Mouse (Mus musculus) forebrain, postnatal 0 days (tissue): Measurements from ENCODE around the gene Alk. TPM values are rescaled to one million over a fixed set of nuclear protein-coding genes. Genes with fewer than 3 reads are reported as not detected.

Experiments used
- ATAC-seq: fragments of 200-750 bp; cut with Nextera tagmentation; 2 replicates; pipeline ENCODE4 v1.8.0; 2017; ENCODE audit warnings: mild to moderate bottlenecking, moderate library complexity
- DNase-seq: peaks from one replicate; pipeline ENCODE4 v3.0.0-alpha.2; 2015
- H3K27ac ChIP-seq: fragments of 300-500 bp; sonication (generic); 2 replicates; pipeline ENCODE4 v1.5.1; 2014; ENCODE audit warnings: low read depth, mild to moderate bottlenecking, antibody characterized with exemption, low read length, moderate library complexity, mixed read lengths
- H3K27me3 ChIP-seq: fragments of 300-500 bp; sonication (generic); 2 replicates; pipeline ENCODE4 v1.6.1; 2014; ENCODE audit warnings: mild to moderate bottlenecking, low read length, mixed read lengths; ENCODE audit not compliant: insufficient read depth
- H3K36me3 ChIP-seq: fragments of 300-500 bp; sonication (generic); 2 replicates; pipeline ENCODE4 v1.6.1; 2014; ENCODE audit warnings: mild to moderate bottlenecking, moderate library complexity; ENCODE audit not compliant: insufficient read depth
- H3K4me1 ChIP-seq: fragments of 300-500 bp; sonication (generic); 2 replicates; pipeline ENCODE4 v1.6.1; 2014; ENCODE audit warnings: antibody characterized with exemption; ENCODE audit not compliant: insufficient read depth
- H3K4me2 ChIP-seq: fragments of 300-500 bp; sonication (generic); 2 replicates; pipeline ENCODE4 v1.6.1; 2014; ENCODE audit warnings: low read depth, mild to moderate bottlenecking, moderate library complexity
- H3K4me3 ChIP-seq: fragments of 300-500 bp; sonication (generic); 2 replicates; pipeline ENCODE4 v1.5.1; 2014; ENCODE audit warnings: low read depth, low read length, mixed read lengths
- H3K9ac ChIP-seq: fragments of 300-500 bp; sonication (generic); 2 replicates; pipeline ENCODE4 v1.6.1; 2014; ENCODE audit warnings: mild to moderate bottlenecking
- H3K9me3 ChIP-seq: fragments of 300-500 bp; sonication (generic); 2 replicates; pipeline ENCODE4 v1.6.1; 2016; ENCODE audit warnings: low read length
- CTCF ChIP-seq: sonication (generic); IDR thresholded peaks from 2 replicates; pipeline ENCODE4 v1.5.1; 2016; ENCODE audit warnings: antibody characterized with exemption, control low read depth, low read depth
- WGBS: fragments of 180-500 bp; shearing (Covaris S2); extraction: QIAGEN DNeasy Blood & Tissue Kit; methylation state at CpG from one replicate; pipeline ENCODE4 v1.1.7; 2014; 5-methylcytosine and 5-hydroxymethylcytosine counted together
- polyA plus RNA-seq: library from polyadenylated mRNA; unstranded; fragments of >200 nt; fragmentation: Nextera tagmentation; extraction: Ambion mirVana; gene quantifications from 2 replicates; pipeline ENCODE4 v1.2.1, GENCODE M21; 2015
- total RNA-seq: library from RNA; depleted of rRNA; stranded (reverse); fragments of >200 nt; gene quantifications from 2 replicates; pipeline ENCODE4 v1.2.3, GENCODE M21; 2014

Alk gene
- total and polyA plus RNA-seq, 2 experiments from 2014 or later: 1.6 to 8.8 TPM

GRCm38 (mm10) chr17:71935336-71935735, 669.1 kb downstream of the Alk start:
- Histone ChIP-seq H3K4me1 (no peaks in the 10 kb centered on the region), H3K27me3 (no peaks in the 10 kb centered on the region), H3K4me2 (no peak overlapping the region), H3K9me3 (no peaks in the 10 kb centered on the region), H3K4me3 (no peak overlapping the region), H3K27ac (no peak overlapping the region), H3K36me3 (no peaks in the 10 kb centered on the region), H3K9ac (no peak overlapping the region)
- ATAC-seq (no peak), DNase-seq (no peak)
- 52% methylated on average over 3 of the region's 3 CpGs for WGBS
- TF ChIP-seq CTCF: no peak

GRCm38 (mm10) chr17:71914941-71915340, 689.5 kb downstream of the Alk start:
- Histone ChIP-seq H3K9ac (no peak overlapping the region), H3K4me2 (no peak overlapping the region), H3K9me3 (no peaks in the 10 kb centered on the region), H3K27me3 (no peaks in the 10 kb centered on the region), H3K36me3 (no peaks in the 10 kb centered on the region), H3K27ac (no peak overlapping the region), H3K4me3 (no peak overlapping the region), H3K4me1 (no peaks in the 10 kb centered on the region)
- ATAC-seq: no peak
- DNase-seq: no peak
- TF ChIP-seq CTCF: no peak
- WGBS: 80% methylated on average over 5 of the region's 5 CpGs

DNA sequence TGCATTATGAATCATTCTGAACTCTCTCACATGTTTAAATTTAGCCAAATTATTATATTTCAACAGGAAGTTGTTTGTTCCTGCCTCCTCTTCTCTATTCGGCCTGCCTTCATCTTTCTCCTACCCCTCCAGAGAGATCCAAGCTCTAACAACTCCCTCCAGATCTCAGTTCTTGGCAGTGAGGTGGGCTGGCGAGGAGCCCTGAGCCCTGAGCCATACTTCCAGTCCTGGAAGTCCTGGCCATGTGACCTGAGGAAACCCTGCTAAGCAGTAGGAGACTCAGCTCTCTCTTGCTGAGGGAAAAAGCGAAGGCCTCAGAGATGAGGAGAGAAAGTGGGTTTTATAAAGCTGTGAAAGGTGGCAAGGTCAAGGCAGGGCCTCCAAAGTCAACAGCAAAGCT, 689.9 kb downstream of the Alk start:
- Histone ChIP-seq H3K36me3 (no peaks in the 10 kb centered on the region), H3K27me3 (no peaks in the 10 kb centered on the region), H3K4me3 (no peak overlapping the region), H3K4me1 (no peaks in the 10 kb centered on the region), H3K9ac (no peak overlapping the region), H3K9me3 (no peaks in the 10 kb centered on the region), H3K4me2 (no peak overlapping the region), H3K27ac (no peak overlapping the region)
- ATAC-seq (no peak), DNase-seq (peak; percentile 5)
- TF ChIP-seq CTCF: no peak
- 65% methylated on average over 3 of the region's 3 CpGs for WGBS

GRCm38 (mm10) chr17:71913188-71913587, 691.2 kb downstream of the Alk start:
- DNase-seq (no peak), ATAC-seq (no peak)
- Histone ChIP-seq H3K36me3 (no peaks in the 10 kb centered on the region), H3K4me3 (no peak overlapping the region), H3K4me1 (no peaks in the 10 kb centered on the region), H3K9ac (no peak overlapping the region), H3K4me2 (no peak overlapping the region), H3K27me3 (no peaks in the 10 kb centered on the region), H3K9me3 (no peaks in the 10 kb centered on the region), H3K27ac (no peak overlapping the region)
- no peak for TF ChIP-seq CTCF
- WGBS: 85% methylated on average over 3 of the region's 3 CpGs

DNA sequence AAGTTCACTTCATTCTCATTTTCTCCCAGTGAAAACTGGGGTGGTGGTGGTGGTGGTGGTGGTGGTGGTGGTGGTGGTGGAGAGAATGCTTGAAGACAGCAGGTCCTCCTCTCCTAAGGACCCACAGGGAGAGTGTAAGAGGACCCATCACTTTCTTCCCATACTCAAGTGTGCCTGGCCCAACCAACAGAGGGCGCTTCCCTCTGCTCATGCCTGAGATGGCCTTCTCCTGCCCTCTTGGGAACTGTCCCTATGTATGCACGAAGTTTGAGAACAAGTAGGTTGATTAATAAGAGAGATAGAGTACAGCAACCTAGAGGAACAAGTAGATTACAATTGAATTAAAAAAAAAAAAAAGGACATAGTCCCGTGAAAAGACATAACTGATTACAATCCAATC, 695.3 kb downstream of the Alk start:
- Histone ChIP-seq H3K4me3 (no peak overlapping the region), H3K27me3 (no peaks in the 10 kb centered on the region), H3K4me2 (no peak overlapping the region), H3K27ac (no peak overlapping the region), H3K4me1 (no peaks in the 10 kb centered on the region), H3K36me3 (no peaks in the 10 kb centered on the region), H3K9me3 (no peaks in the 10 kb centered on the region), H3K9ac (no peak overlapping the region)
- ATAC-seq: no peak
- DNase-seq: no peak
- 50% methylated on average over 3 of the region's 3 CpGs for WGBS
- TF ChIP-seq CTCF: peak; percentile 48

DNA sequence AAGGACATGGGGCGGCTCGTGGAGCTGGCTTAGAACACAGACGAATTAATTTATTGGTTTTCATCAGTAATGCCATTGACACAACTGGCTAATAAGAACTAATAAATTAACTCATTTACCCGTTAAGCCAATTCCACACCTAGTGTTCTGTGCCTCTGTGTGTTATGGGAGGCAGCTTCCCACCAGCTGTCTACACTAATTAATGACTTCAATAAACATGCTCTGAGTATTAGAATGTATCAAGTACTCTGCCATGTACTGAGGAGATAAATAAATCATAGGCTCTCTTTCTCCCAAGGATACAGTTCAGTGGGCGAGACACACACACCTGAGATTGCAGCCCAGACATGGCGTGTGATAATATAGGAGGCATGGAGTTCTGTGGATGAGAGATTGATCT, 723.1 kb downstream of the Alk start:
- H3K4me1 ChIP-seq: no peaks in the 10 kb centered on the region
- no peaks in the 10 kb centered on the region for H3K9me3 ChIP-seq
- no peak overlapping the region for H3K9ac ChIP-seq
- TF ChIP-seq CTCF: no peak
- no peak overlapping the region for H3K4me3 ChIP-seq
- no peak overlapping the region for H3K4me2 ChIP-seq
- H3K27me3 ChIP-seq: no peaks in the 10 kb centered on the region
- ATAC-seq (no peak), DNase-seq (no peak)
- WGBS: 80% methylated on average over 6 of the region's 6 CpGs
- no peak overlapping the region for H3K27ac ChIP-seq
- no peaks in the 10 kb centered on the region for H3K36me3 ChIP-seq

DNA sequence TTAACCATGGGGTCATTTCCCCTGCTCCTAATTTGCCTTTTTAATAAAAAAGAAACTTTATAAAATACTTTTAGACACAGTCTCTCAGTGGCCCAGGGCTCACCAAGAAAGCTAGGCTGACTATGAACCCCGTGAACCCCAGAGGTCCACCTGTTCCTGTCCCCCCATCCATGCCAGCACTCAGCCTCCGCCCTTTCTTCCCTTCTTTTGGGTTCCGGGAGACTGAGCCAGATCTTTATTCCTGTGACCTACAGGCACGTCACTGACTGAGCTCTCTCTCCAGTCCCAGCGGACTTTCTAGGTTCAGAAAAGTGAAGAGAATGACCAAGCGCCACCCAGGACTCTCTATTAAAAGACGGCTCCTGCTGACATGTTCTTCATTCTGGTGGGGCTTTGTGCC, 728.9 kb downstream of the Alk start:
- Histone ChIP-seq H3K4me1 (no peaks in the 10 kb centered on the region), H3K9ac (no peak overlapping the region), H3K36me3 (no peaks in the 10 kb centered on the region), H3K4me2 (no peak overlapping the region), H3K27me3 (no peaks in the 10 kb centered on the region), H3K27ac (no peak overlapping the region), H3K4me3 (no peak overlapping the region), H3K9me3 (no peaks in the 10 kb centered on the region)
- no peak for ATAC-seq
- TF ChIP-seq CTCF: no peak
- 78% methylated on average over 7 of the region's 7 CpGs for WGBS
- no peak for DNase-seq

GRCm38 (mm10) chr17:71874795-71875194, 729.6 kb downstream of the Alk start:
- Histone ChIP-seq H3K9me3 (no peaks in the 10 kb centered on the region), H3K36me3 (no peaks in the 10 kb centered on the region), H3K4me2 (no peak overlapping the region), H3K27ac (no peak overlapping the region), H3K4me1 (no peaks in the 10 kb centered on the region), H3K27me3 (no peaks in the 10 kb centered on the region), H3K9ac (no peak overlapping the region), H3K4me3 (no peak overlapping the region)
- no peak for DNase-seq
- TF ChIP-seq CTCF: no peak
- no peak for ATAC-seq
- 91% methylated on average over 9 of the region's 9 CpGs for WGBS
